Mouse (Mus musculus) midbrain, embryonic 14.5 days (tissue): Measurements from ENCODE around the gene Efna5. TPM values are rescaled to one million over a fixed set of nuclear protein-coding genes. Genes with fewer than 3 reads are reported as not detected.

Experiments
- ATAC-seq: fragments of 200-750 bp; cut with Nextera tagmentation; 2 replicates; pipeline ENCODE4 v1.8.0; 2017; ENCODE audit warnings: moderate number of reproducible peaks, moderate library complexity; ENCODE audit not compliant: low FRiP score, low TSS enrichment
- DNase-seq: peaks from one replicate; pipeline ENCODE4 v3.0.0-alpha.2; 2015
- H3K27ac ChIP-seq: fragments of 300-500 bp; sonication (generic); replicated peaks from 2 replicates; pipeline ENCODE4 v1.5.1; 2014; ENCODE audit warnings: mild to moderate bottlenecking, low read depth, low read length, moderate library complexity
- H3K27me3 ChIP-seq: fragments of 300-500 bp; sonication (generic); 2 replicates; pipeline ENCODE4 v1.6.1; 2014; ENCODE audit warnings: low read length, control low read depth, mixed read lengths; ENCODE audit not compliant: control insufficient read depth, insufficient read depth
- H3K36me3 ChIP-seq: fragments of 300-500 bp; sonication (generic); 2 replicates; pipeline ENCODE4 v1.6.1; 2014; ENCODE audit warnings: low read length, control low read depth; ENCODE audit not compliant: control insufficient read depth, insufficient read depth
- H3K4me1 ChIP-seq: fragments of 300-500 bp; sonication (generic); 2 replicates; pipeline ENCODE4 v1.6.1; 2014; ENCODE audit warnings: mild to moderate bottlenecking, antibody characterized with exemption, low read length, control low read depth; ENCODE audit not compliant: control insufficient read depth, insufficient read depth
- H3K4me2 ChIP-seq: fragments of 300-500 bp; sonication (generic); 2 replicates; pipeline ENCODE4 v1.6.1; 2014; ENCODE audit warnings: mild to moderate bottlenecking, low read length, moderate library complexity
- H3K4me3 ChIP-seq: fragments of 300-500 bp; sonication (generic); replicated peaks from 2 replicates; pipeline ENCODE4 v1.5.1; 2014; ENCODE audit warnings: low read depth, low read length
- H3K9ac ChIP-seq: fragments of 300-500 bp; sonication (generic); replicated peaks from 2 replicates; pipeline ENCODE4 v1.6.1; 2014; ENCODE audit warnings: mild to moderate bottlenecking, low read length, moderate library complexity
- H3K9me3 ChIP-seq: fragments of 300-500 bp; sonication (generic); 2 replicates; pipeline ENCODE4 v1.6.1; 2016; ENCODE audit warnings: low read length, control low read depth, mixed read lengths; ENCODE audit not compliant: control insufficient read depth
- WGBS: fragments of 180-500 bp; shearing (Covaris S2); extraction: QIAGEN DNeasy Blood & Tissue Kit; methylation state at CpG from one replicate; pipeline ENCODE4 v1.1.7; 2014; 5-methylcytosine and 5-hydroxymethylcytosine counted together
- polyA plus RNA-seq: library from polyadenylated mRNA; unstranded; fragments of >200 nt; fragmentation: Nextera tagmentation; extraction: Ambion mirVana; gene quantifications from 2 replicates; pipeline ENCODE4 v1.2.1, GENCODE M21; 2014

Gene Efna5
- polyA plus RNA-seq, 1 experiment from 2014 or later = 90.8 TPM

DNA sequence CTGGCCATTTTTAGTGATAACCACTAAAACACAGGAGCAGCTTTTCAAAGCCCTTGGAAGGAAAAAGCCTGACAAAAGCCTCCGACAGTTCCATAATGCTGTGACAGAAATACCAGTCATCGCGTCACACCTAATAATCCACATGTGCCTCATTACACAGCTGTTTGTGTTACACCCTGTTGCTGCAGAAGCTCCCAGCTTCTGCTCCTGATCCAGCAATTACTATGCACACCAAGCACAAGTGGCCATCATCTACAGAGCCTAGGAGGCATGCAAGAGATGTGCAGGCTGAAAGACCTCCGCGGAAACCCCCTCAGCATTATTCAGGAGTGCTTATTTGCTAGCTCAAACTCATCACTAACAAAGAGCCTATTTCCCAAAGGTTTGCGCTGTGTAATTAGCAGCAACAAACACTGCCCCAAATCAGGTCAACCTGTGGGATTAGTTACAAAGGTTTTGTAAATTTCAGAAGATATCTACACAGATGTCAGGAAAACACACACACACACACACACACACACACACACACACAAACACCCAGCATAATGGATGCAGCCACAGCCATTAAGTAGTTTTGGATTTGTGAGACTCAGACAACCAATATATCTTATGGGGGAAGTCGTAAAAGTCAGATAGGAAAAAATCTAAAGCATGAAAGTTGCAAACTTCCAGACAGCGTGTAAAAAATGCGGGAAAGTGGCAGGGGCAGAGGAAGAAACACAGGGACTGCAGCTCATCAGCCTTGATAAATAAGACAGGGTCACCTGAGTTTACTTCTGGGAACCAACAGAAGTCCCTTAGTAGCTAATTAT, 180.1 kb downstream of the Efna5 start:
- Histone ChIP-seq H3K4me1 (peaks cover 25% of the 10 kb centered on the region), H3K36me3 (no peaks in the 10 kb centered on the region), H3K27ac (no peak overlapping the region), H3K27me3 (no peaks in the 10 kb centered on the region), H3K4me3 (no peak overlapping the region), H3K9me3 (no peaks in the 10 kb centered on the region), H3K4me2 (no peak overlapping the region), H3K9ac (no peak overlapping the region)
- DNase-seq = peak; percentile 44
- 0 out of 2 replicates have a peak, but pooled peaks have one; percentile 41 for ATAC-seq
- WGBS = 50% methylated on average over 9 of the region's 9 CpGs

DNA sequence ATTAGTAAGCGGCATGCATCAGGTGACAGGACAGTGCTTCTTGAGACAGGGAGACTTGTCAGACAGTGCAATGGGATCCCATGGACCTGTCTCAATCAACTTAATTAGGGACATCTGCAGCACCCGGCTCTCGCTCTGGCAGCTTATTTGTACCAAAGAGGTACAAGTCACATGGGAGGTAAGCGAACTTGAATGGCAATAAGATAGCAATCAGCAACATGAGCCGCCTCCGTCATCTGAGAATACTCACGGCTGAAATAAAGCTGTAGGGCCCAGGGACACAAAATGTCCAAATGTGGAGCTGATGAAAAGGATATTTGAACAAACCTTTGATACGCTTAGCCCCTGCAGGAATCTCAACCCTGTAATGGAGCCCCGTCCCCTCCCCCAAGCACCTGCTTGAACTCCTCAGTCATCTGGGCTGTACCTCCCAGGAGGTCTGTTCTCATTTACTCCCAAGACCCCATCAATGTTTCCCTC, 186.1 kb downstream of the Efna5 start:
- Histone ChIP-seq H3K4me1 (peaks cover 29% of the 10 kb centered on the region), H3K27ac (no peak overlapping the region), H3K27me3 (no peaks in the 10 kb centered on the region), H3K36me3 (no peaks in the 10 kb centered on the region), H3K4me2 (no peak overlapping the region), H3K9ac (no peak overlapping the region), H3K4me3 (no peak overlapping the region), H3K9me3 (no peaks in the 10 kb centered on the region)
- no peak for DNase-seq
- 48% methylated on average over 9 of the region's 9 CpGs for WGBS
- no peak for ATAC-seq

DNA sequence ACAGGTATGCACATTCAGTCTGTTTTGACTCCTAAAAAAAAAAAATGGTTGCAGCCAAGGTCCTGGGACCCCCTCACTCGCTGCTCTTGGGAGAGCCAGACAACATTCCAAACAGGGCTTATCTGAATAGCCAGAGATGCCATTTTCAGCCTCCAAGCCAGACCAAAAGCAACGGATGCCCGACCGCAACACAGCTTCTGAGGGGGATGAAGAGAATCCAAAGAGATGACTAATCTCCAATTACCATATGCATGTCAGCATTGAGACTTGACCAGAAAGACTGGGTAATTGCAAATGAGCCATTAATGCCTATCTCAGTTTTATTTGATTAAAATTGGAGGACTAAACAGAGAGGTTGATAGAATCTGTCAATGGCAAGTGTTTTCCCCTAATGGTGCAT, 188.9 kb downstream of the Efna5 start:
- Histone ChIP-seq H3K4me2 (no peak overlapping the region), H3K4me3 (no peak overlapping the region), H3K9ac (no peak overlapping the region), H3K27me3 (no peaks in the 10 kb centered on the region), H3K36me3 (no peaks in the 10 kb centered on the region), H3K9me3 (no peaks in the 10 kb centered on the region), H3K4me1 (peaks cover 18% of the 10 kb centered on the region; the same call in 1 of the 2 replicates), H3K27ac (no peak overlapping the region)
- WGBS = 7% methylated on average over 4 of the region's 4 CpGs
- ATAC-seq = peak; percentile 29; the same call in 1 of the 2 replicates
- peak; percentile 45 for DNase-seq

DNA sequence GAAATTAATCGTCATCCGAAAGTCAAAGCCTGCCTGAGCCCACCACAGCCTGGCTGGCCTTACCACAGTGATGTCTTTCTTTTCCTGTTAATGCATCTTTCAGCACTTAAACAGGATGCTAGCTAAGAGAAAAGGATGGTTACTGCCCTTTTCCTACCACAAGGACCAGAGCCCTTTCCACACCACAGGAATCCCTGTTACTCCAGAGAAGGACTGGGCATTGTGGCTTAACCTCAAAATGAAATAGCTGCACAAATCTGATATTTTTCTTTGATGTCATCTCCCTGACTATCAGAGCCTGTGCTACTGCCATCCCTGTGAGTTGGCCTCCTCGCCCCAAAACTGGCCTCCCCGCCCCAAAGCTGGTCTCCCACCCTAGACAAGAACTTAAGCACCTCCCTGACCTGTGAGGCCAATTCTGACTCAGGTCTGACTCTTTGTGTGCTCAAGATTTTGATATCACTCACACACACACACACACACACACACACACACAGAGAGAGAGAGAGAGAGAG, 189.9 kb downstream of the Efna5 start:
- Histone ChIP-seq H3K36me3 (no peaks in the 10 kb centered on the region), H3K9me3 (no peaks in the 10 kb centered on the region)
- WGBS = 76% methylated on average over 4 of the region's 4 CpGs

DNA sequence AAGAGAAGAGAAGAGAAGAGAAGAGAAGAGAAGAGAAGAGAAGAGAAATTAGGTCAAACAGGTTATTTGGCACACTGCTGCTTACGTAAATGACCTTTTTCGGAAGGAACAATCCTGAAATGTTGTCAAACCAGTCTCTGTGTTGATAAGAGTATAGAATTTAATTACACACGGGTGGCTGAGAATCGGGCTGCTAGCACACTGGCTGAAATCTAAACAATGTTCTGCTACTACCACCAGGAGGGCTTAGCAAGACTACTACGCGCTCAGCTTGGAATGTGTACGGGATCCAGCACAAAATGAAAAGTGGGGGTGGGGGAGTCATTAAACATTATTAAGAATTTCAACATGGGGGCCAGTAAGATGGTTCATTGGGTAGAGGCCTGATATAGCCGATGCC, 190.9 kb downstream of the Efna5 start:
- DNase-seq = peak; percentile 44
- Histone ChIP-seq H3K4me3 (no peak overlapping the region), H3K36me3 (no peaks in the 10 kb centered on the region), H3K4me2 (no peak overlapping the region), H3K4me1 (peaks cover 17% of the 10 kb centered on the region; the same call in 1 of the 2 replicates), H3K27ac (no peak overlapping the region), H3K9ac (no peak overlapping the region), H3K9me3 (no peaks in the 10 kb centered on the region), H3K27me3 (no peaks in the 10 kb centered on the region)
- WGBS = 57% methylated on average over 8 of the region's 8 CpGs
- ATAC-seq = no peak

More for the DNA sequence above, 189.9 kb downstream of the Efna5 start:
- Histone ChIP-seq H3K4me2 (no peak overlapping the region), H3K27ac (no peak overlapping the region), H3K27me3 (no peaks in the 10 kb centered on the region), H3K9ac (no peak overlapping the region), H3K4me1 (peaks cover 18% of the 10 kb centered on the region; the same call in 1 of the 2 replicates), H3K4me3 (no peak overlapping the region)
- DNase-seq = no peak
- ATAC-seq = no peak

DNA sequence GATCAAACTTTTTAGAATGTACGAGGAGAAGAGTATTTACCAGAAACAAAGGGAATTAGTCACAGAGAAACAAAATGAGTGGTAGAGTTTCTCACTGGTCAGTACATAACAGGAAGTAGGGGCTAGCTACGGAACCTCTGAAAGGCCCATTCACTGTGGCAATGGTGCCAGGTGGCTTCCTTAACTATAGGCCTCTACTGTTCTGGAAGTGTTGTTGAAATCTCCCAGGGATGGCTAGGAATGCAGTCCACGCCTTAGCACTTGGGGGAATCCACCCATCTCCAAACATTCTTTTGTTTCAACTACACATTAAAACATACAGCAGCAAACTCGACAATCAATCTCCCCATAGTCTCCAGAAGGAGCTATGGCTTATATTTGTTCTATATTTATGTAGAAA, 191.5 kb downstream of the Efna5 start:
- H3K9ac ChIP-seq = no peak overlapping the region
- 68% methylated on average over 4 of the region's 4 CpGs for WGBS
- no peak overlapping the region for H3K4me3 ChIP-seq
- H3K27ac ChIP-seq = no peak overlapping the region
- DNase-seq (no peak), ATAC-seq (no peak)
- H3K4me1 ChIP-seq = 0 out of 2 replicates have a peak, but pooled peaks cover 12% of the 10 kb centered on the region
- H3K4me2 ChIP-seq = no peak overlapping the region
- no peaks in the 10 kb centered on the region for H3K9me3 ChIP-seq
- no peaks in the 10 kb centered on the region for H3K27me3 ChIP-seq
- H3K36me3 ChIP-seq = no peaks in the 10 kb centered on the region

DNA sequence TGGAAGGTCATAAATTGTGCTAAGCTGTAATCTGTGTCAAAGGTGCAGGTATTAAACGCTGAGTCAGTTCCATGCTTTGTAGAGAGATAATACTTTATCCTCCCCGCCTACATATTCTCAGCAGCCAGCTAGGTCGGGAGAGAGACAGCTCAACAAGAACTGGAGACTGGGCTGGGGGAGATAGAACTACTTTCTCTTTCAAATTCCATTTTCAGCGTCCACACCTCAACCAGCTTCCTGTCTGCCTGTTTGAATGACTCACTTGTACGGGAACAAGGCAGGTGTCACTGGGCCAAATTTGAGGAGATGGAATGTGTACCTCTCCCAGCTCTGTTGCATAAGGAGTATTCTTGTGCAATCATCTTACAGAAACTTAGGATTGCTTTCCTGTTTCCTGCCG, 193.7 kb downstream of the Efna5 start:
- WGBS = 44% methylated on average over 6 of the region's 6 CpGs
- Histone ChIP-seq H3K4me2 (no peak overlapping the region), H3K9ac (no peak overlapping the region), H3K27ac (no peak overlapping the region), H3K9me3 (no peaks in the 10 kb centered on the region), H3K27me3 (no peaks in the 10 kb centered on the region), H3K4me3 (no peak overlapping the region), H3K4me1 (0 out of 2 replicates have a peak, but pooled peaks cover 7% of the 10 kb centered on the region), H3K36me3 (no peaks in the 10 kb centered on the region)
- DNase-seq (no peak), ATAC-seq (no peak)

DNA sequence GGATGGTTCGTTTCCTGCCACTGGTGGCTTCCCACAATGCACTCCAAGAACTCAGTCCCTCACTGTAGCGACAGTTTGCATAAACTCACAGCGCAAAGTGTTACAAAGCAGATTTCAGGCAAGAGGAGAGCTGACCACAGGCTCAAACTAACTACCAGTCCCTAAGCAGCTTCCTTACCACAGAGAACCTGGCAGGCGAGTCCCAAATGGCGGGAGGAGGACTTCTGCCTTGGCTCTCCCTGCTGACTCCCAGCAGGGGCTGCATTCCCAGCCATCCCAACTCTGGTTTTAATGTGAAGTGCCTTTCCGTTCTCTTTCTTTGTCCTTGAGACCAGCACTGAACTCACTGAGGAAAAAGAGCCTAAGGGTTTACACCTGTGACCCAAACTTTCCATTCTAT, 195.9 kb downstream of the Efna5 start:
- no peak overlapping the region for H3K9ac ChIP-seq
- H3K4me2 ChIP-seq = no peak overlapping the region
- no peak overlapping the region for H3K4me3 ChIP-seq
- no peak overlapping the region for H3K27ac ChIP-seq
- H3K36me3 ChIP-seq = no peaks in the 10 kb centered on the region
- no peaks in the 10 kb centered on the region for H3K27me3 ChIP-seq
- H3K4me1 ChIP-seq = peaks cover 7% of the 10 kb centered on the region; the same call in 1 of the 2 replicates
- no peaks in the 10 kb centered on the region for H3K9me3 ChIP-seq
- no peak for ATAC-seq
- no peak for DNase-seq
- WGBS = 63% methylated on average over 6 of the region's 6 CpGs

DNA sequence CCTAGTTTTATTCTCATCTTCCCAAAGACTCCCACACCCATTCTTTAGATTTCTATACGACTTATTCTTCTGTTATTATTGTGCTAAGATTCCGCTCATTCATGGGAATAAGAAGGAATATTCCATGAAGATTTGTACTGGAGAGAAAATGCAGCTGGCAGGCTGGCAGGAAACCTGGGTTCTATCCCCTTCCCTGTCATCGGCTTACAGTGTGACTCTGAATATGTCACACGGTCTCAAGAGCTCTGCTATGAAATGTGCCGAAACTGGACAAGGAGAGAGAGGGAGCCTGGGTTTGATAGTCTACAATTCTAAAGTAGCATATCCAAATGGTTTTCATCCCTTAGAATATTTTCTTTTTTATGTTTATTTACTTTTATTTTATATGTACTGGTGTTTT, 198.0 kb downstream of the Efna5 start:
- H3K4me1 ChIP-seq = peaks cover 10% of the 10 kb centered on the region
- no peak overlapping the region for H3K9ac ChIP-seq
- H3K4me3 ChIP-seq = no peak overlapping the region
- no peak for ATAC-seq
- no peaks in the 10 kb centered on the region for H3K27me3 ChIP-seq
- H3K36me3 ChIP-seq = no peaks in the 10 kb centered on the region
- H3K4me2 ChIP-seq = no peak overlapping the region
- H3K27ac ChIP-seq = no peak overlapping the region
- WGBS = 93% methylated on average over 5 of the region's 5 CpGs
- no peak for DNase-seq
- H3K9me3 ChIP-seq = no peaks in the 10 kb centered on the region
